Mouse (Mus musculus) MEL (cell line): ENCODE measurements around the gene Fam13a.

ENCODE experiments used
- BHLHE40 ChIP-seq: IDR thresholded peaks from 2 replicates; pipeline ENCODE4 v1.6.1; 2012; ENCODE audit warnings: low read depth, mild to moderate bottlenecking, inconsistent platforms, low read length, improper control_type of control experiment, borderline replicate concordance
- CTCF ChIP-seq, 3 experiments: IDR thresholded peaks in 2 of 3; conservative IDR thresholded peaks in 1 of 3; 2 replicates each; pipeline ENCODE4 v1.5.1; 2011 to 2012; ENCODE audit warnings: low read length in 3 of 3, low read depth in 2 of 3, mild to moderate bottlenecking in 2 of 3, improper control_type of control experiment in 1 of 3, inconsistent platforms in 1 of 3, mixed read lengths in 1 of 3, moderate library complexity in 1 of 3; ENCODE audit not compliant: control insufficient read depth in 1 of 3, insufficient read depth in 1 of 3, poor library complexity in 1 of 3, severe bottlenecking in 1 of 3
- ELF1 ChIP-seq: IDR thresholded peaks from 2 replicates; pipeline ENCODE4 v1.6.1; 2014; ENCODE audit warnings: low read depth, mild to moderate bottlenecking, inconsistent platforms, low read length, improper control_type of control experiment, moderate library complexity
- ETS1 ChIP-seq: IDR thresholded peaks from 2 replicates; pipeline ENCODE4 v1.6.1; 2012; ENCODE audit warnings: low read depth, mild to moderate bottlenecking, inconsistent platforms, low read length, improper control_type of control experiment, moderate library complexity
- MAZ ChIP-seq: IDR thresholded peaks from 2 replicates; pipeline ENCODE4 v1.6.1; 2012; ENCODE audit warnings: low read depth, mild to moderate bottlenecking, inconsistent platforms, low read length, improper control_type of control experiment
- NELFE ChIP-seq: IDR thresholded peaks from 2 replicates; pipeline ENCODE4 v1.6.1; 2011; ENCODE audit warnings: low read depth, low read length, improper control_type of control experiment
- NRF1 ChIP-seq: IDR thresholded peaks from 2 replicates; pipeline ENCODE4 v1.6.1; 2014; ENCODE audit warnings: low read depth, mild to moderate bottlenecking, inconsistent platforms, low read length, improper control_type of control experiment, moderate library complexity; ENCODE audit not compliant: poor library complexity, insufficient read depth, severe bottlenecking
- POLR2A ChIP-seq, 2 experiments: IDR thresholded peaks; 2 replicates each; pipeline ENCODE4 v1.6.1; 2011 to 2012; ENCODE audit warnings: low read length in 2 of 2, mild to moderate bottlenecking in 2 of 2, control low read depth in 1 of 2, improper control_type of control experiment in 1 of 2, low read depth in 1 of 2, moderate library complexity in 1 of 2; ENCODE audit not compliant: control insufficient read depth in 1 of 2, insufficient read depth in 1 of 2, poor library complexity in 1 of 2
- RCOR1 ChIP-seq: IDR thresholded peaks from 2 replicates; pipeline ENCODE4 v1.6.1; 2012; ENCODE audit warnings: low read depth, mild to moderate bottlenecking, inconsistent platforms, low read length, improper control_type of control experiment
- TAL1 ChIP-seq: IDR thresholded peaks from 2 replicates; pipeline ENCODE4 v1.6.1; 2012; ENCODE audit warnings: mild to moderate bottlenecking, inconsistent platforms, low read length, moderate library complexity, mixed read lengths
- ZNF384 ChIP-seq: IDR thresholded peaks from 2 replicates; pipeline ENCODE4 v1.6.1; 2012; ENCODE audit warnings: low read depth, mild to moderate bottlenecking, inconsistent platforms, low read length, improper control_type of control experiment

GRCm38 (mm10) chr6:58913971-58914370, 110.4 kb downstream of the Fam13a start:
- TF ChIP-seq MAZ, result no peak
- TF ChIP-seq NELFE, result no peak
- no peak for TF ChIP-seq ELF1
- TF ChIP-seq POLR2A (IDR thresholded peaks at IDR 0.05; ENCODE audit: control insufficient read depth in 1 of 2, insufficient read depth in 1 of 2, low read depth in 1 of 2, low read length in 2 of 2, poor library complexity in 1 of 2), result no peak
- TF ChIP-seq RCOR1, result no peak
- TF ChIP-seq NRF1, result no peak
- TF ChIP-seq TAL1, result no peak
- no peak for TF ChIP-seq CTCF (IDR thresholded peaks at IDR 0.05 in 2 of 3, conservative IDR thresholded peaks at IDR 0.05 in 1 of 3; ENCODE audit: control insufficient read depth in 1 of 3, insufficient read depth in 1 of 3, low read depth in 2 of 3, low read length in 3 of 3, poor library complexity in 1 of 3, severe bottlenecking in 1 of 3)
- TF ChIP-seq ZNF384, result no peak
- no peak for TF ChIP-seq ETS1
- TF ChIP-seq BHLHE40, result no peak
